Mouse (Mus musculus) hindbrain, postnatal 0 days (tissue): ENCODE results near the gene Selenoo. TPM values are rescaled to one million over a fixed set of nuclear protein-coding genes. Genes with fewer than 3 reads are reported as not detected.

ENCODE experiments used
- ATAC-seq: fragments of 200-750 bp; cut with Nextera tagmentation; 2 replicates; pipeline ENCODE4 v1.8.0; 2017; ENCODE audit warnings: mild to moderate bottlenecking, moderate TSS enrichment, moderate library complexity
- DNase-seq: peaks from one replicate; pipeline ENCODE4 v3.0.0-alpha.2; 2015; ENCODE audit warnings: low spot score
- H3K27ac ChIP-seq: fragments of 300-500 bp; sonication (generic); 2 replicates; pipeline ENCODE4 v1.5.1; 2014; ENCODE audit warnings: mild to moderate bottlenecking
- H3K27me3 ChIP-seq: fragments of 300-500 bp; sonication (generic); 2 replicates; pipeline ENCODE4 v1.6.1; 2014; ENCODE audit warnings: low read length, mixed read lengths; ENCODE audit not compliant: insufficient read depth
- H3K36me3 ChIP-seq: fragments of 300-500 bp; sonication (generic); 2 replicates; pipeline ENCODE4 v1.6.1; 2014; ENCODE audit warnings: low read length, mixed read lengths; ENCODE audit not compliant: insufficient read depth
- H3K4me1 ChIP-seq: fragments of 300-500 bp; sonication (generic); 2 replicates; pipeline ENCODE4 v1.6.1; 2014; ENCODE audit warnings: antibody characterized with exemption, low read length, mixed read lengths; ENCODE audit not compliant: insufficient read depth
- H3K4me2 ChIP-seq: fragments of 300-500 bp; sonication (generic); 2 replicates; pipeline ENCODE4 v1.6.1; 2014; ENCODE audit warnings: low read depth, mild to moderate bottlenecking, low read length, moderate library complexity, mixed read lengths
- H3K4me3 ChIP-seq: fragments of 300-500 bp; sonication (generic); 2 replicates; pipeline ENCODE4 v1.5.1; 2014; ENCODE audit warnings: low read length
- H3K9ac ChIP-seq: fragments of 300-500 bp; sonication (generic); replicated peaks from 2 replicates; pipeline ENCODE4 v1.6.1; 2014; ENCODE audit warnings: mild to moderate bottlenecking, low read length, moderate library complexity, mixed read lengths
- H3K9me3 ChIP-seq: fragments of 300-500 bp; sonication (generic); 2 replicates; pipeline ENCODE4 v1.6.1; 2016; ENCODE audit warnings: low read length, mixed read lengths
- CTCF ChIP-seq: IDR thresholded peaks from 2 replicates; pipeline ENCODE4 v1.5.1; 2016; ENCODE audit warnings: antibody characterized with exemption, control low read depth, low read depth
- WGBS: fragments of 180-500 bp; shearing (Covaris S2); extraction: QIAGEN DNeasy Blood & Tissue Kit; methylation state at CpG from one replicate; pipeline ENCODE4 v1.1.7; 2014; 5-methylcytosine and 5-hydroxymethylcytosine counted together
- polyA plus RNA-seq: library from polyadenylated mRNA; unstranded; fragments of >200 nt; fragmentation: Nextera tagmentation; extraction: Ambion mirVana; gene quantifications from 2 replicates; pipeline ENCODE4 v1.2.1, GENCODE M21; 2015
- total RNA-seq: library from RNA; depleted of rRNA; stranded (reverse); fragments of >200 nt; gene quantifications from 2 replicates; pipeline ENCODE4 v1.2.3, GENCODE M21; 2014

Selenoo gene
- total and polyA plus RNA-seq, 2 experiments from 2014 or later = 20.4 to 50.1 TPM

DNA sequence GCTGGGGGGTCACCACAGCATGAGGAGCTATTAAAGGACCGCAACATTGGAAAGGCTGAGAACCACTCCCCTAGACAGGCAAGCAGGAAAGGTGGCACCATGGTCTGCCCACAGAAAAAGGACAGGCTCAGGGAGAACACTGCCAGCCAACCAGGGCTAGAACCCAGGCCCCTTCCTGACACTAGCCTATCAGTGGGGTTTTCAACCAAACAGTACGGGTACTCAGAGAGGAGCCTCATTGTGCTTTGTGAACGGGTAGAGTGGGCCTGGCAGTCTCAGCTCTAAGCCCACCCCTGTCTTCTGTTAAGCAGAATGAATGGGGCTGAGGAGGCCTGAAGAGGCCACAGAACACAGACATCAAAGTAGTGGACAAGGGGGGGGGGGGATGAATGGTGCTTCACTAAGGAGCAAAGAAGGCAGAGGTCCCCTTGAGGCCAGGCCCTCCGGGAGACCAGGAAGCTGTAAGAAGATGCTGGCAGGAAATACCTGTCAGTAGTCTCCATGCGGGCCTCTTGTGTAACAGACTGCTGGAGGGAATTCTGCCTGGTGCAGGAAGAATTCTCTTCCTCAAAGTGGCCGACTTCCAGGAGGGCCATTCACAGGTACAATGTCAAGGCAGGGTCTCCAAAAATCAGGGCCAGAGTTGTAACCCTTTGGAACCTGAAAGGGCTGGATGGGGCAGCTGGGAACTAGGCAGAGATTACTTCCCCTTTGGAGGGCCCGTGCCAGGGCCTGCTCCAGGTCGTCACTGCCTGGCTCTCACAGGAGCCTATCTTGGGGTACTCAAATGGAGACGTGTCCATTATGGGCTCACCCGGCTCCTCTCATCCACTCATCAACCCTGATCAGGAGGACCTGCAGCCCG, 14.0 kb upstream of the Selenoo start, which contains the start of gene Trabd:
Trabd (plus strand) TSS at position 512 of the 865 bp plus-strand sequence.
- ATAC-seq (peak; percentile 15; the same call in 1 of the 2 replicates), DNase-seq (peak; percentile 36)
- peak within 1 kb of the TSS; percentile 89 for H3K4me2 ChIP-seq
- H3K27me3 ChIP-seq = no peaks in the 10 kb centered on the region
- WGBS = 24% methylated on average over 11 of the region's 11 CpGs
- H3K9ac ChIP-seq = peak within 1 kb of the TSS; percentile 91
- H3K9me3 ChIP-seq = no peaks in the 10 kb centered on the region
- no peaks in the 10 kb centered on the region for H3K36me3 ChIP-seq
- peak within 1 kb of the TSS; percentile 88 for H3K27ac ChIP-seq
- no peak for TF ChIP-seq CTCF
- peak within 1 kb of the TSS; percentile 81 for H3K4me3 ChIP-seq
- H3K4me1 ChIP-seq = peaks cover 23% of the 10 kb centered on the region

DNA sequence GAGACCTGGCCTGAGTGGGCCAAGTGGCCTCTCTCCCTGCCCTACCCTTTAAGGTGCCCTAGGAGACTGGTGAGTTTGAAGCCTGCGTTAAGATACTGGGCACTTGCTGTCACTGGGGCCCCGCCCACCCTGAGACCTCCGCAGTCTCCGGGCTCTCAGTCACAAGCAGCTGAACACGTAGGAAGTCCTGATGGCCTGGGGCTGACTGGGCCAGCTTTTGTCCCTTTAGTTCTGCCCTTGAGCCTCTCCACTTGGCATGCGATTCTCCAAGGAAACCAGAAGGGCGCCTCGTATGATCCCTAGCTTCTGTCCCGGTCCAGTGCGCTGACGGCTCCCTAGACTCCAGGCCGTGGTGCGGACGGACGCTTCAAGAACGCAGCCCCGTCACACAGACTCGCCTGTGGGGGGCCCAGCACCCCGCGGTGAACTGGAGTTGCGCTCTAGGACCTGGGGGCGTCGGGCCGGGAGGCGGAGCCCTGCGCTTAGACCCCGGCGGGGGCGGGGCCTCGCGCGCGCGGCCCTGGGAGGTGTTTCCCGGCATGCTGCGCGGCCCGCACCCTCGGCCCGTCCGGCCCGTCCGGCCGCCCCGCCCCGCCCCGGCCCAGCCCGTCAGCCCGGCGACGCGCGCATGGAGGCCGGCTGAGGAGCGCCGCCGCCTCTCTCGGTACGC, 13.3 kb upstream of the Selenoo start:
- WGBS = 0% methylated on average over 40 of the region's 59 CpGs
- Histone ChIP-seq H3K27me3 (no peaks in the 10 kb centered on the region), H3K27ac (peak overlapping the region; percentile 88), H3K4me1 (peaks cover 23% of the 10 kb centered on the region), H3K4me2 (peak overlapping the region; percentile 89), H3K9me3 (no peaks in the 10 kb centered on the region), H3K36me3 (no peaks in the 10 kb centered on the region), H3K4me3 (peak overlapping the region; percentile 81), H3K9ac (peak overlapping the region; percentile 91)
- peak; percentile 34; the same call in 1 of the 2 replicates for TF ChIP-seq CTCF
- peak; percentile 93 for ATAC-seq
- DNase-seq = peak; percentile 96

DNA sequence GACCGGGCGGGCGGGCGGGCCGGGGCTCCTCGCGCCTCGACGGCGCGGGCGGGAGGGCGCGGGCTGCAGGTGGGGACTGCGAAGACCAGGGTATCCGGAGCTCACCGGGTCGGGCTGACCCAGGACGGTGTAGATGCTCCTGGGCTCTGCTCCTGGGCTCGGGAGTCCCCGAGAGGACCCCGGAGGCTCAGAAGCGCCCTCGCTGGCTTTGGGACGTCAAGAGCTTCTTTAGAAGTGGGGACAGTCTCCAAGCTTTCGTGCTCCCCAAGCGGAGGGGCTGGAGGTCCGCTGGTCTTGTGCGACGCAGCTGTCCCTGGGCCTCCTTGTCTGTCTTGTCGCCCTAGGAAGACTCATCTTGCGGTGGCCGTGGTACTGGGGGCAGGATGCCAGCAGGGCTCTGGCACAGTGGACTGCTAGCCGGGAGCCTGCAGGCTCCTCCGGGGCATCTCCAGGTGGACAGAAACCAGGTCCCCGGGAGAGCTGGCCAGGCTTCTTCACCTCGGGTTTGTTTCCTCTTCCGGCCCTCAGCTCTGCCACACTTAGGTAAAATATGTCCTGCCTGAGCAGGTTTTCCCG, 12.6 kb upstream of the Selenoo start:
- Histone ChIP-seq H3K9me3 (no peaks in the 10 kb centered on the region), H3K4me2 (peak overlapping the region; percentile 89), H3K4me3 (peak overlapping the region; percentile 81), H3K27ac (peak overlapping the region; percentile 88), H3K36me3 (no peaks in the 10 kb centered on the region), H3K27me3 (no peaks in the 10 kb centered on the region), H3K4me1 (peaks cover 23% of the 10 kb centered on the region), H3K9ac (peak overlapping the region; percentile 91)
- under 1% methylated on average over 30 of the region's 39 CpGs for WGBS
- TF ChIP-seq CTCF = 0 out of 2 replicates have a peak, but pooled peaks have one; percentile 1
- peak; percentile 50 for DNase-seq
- ATAC-seq = peak; percentile 66

DNA sequence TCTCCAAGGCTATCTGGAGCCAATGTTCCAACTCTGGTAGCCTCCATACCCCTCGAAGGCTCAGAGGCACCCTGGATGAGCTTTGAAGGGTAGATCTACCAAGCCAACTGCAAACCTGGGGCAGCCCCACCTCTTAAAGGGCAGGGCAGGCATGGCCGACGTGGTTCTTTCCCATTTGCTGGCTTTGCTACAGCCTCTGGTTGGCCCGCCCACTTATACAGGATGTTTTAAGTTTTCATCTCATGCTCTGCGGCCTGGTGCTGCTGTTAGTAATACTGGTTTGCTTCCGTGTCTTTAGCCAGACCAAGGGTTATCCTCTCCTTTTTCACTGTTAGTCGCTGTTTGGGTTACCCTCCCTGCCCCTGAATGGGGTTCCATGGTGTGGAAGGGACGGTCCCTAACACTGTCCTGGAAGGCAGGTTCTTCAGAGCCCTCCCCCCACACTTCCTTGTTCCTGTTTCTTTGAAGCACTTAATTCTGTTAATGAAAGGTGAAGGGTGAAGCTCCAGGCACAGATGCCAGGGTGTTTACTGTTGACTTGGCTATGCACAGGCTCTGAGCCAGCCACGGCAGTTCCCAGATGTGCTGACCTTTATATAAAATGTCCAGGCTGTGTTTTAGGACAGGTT, 10.6 kb upstream of the Selenoo start:
- no peak for DNase-seq
- Histone ChIP-seq H3K36me3 (peaks cover 18% of the 10 kb centered on the region; the same call in 1 of the 2 replicates), H3K4me2 (peak overlapping the region; percentile 89), H3K4me3 (no peak overlapping the region), H3K27me3 (no peaks in the 10 kb centered on the region), H3K4me1 (peaks cover 23% of the 10 kb centered on the region), H3K9me3 (no peaks in the 10 kb centered on the region), H3K27ac (no peak overlapping the region; the same call in 1 of the 2 replicates), H3K9ac (0 out of 2 replicates have a peak overlapping the region, but pooled peaks have one; percentile 91)
- no peak for TF ChIP-seq CTCF
- ATAC-seq = no peak
- WGBS = 67% methylated on average over 9 of the region's 9 CpGs

DNA sequence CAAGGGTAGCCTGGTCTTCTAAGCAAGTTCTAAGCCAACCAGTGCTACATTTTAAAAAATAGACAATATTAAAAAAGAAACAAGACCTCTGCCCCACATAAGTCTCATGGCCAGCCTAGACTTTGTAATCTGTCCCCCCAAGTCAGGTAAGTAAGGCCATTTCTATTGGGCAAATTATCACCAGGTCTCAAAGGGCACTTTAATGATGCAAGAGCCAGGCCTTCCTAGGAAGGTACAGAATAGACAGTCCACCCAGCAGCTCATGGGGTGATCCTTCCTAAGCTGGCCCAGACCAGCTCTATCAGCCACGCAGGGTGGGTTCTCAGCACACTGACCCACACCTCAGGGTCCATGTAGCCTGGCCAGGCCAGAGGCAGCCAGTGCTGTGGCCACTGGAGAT, 5.0 kb upstream of the Selenoo start:
- no peak overlapping the region for H3K27ac ChIP-seq
- H3K36me3 ChIP-seq = peaks cover 48% of the 10 kb centered on the region
- no peaks in the 10 kb centered on the region for H3K27me3 ChIP-seq
- no peaks in the 10 kb centered on the region for H3K9me3 ChIP-seq
- ATAC-seq (no peak), DNase-seq (no peak)
- H3K9ac ChIP-seq = no peak overlapping the region
- H3K4me3 ChIP-seq = no peak overlapping the region
- TF ChIP-seq CTCF = no peak
- H3K4me1 ChIP-seq = peaks cover 3% of the 10 kb centered on the region; the same call in 1 of the 2 replicates
- no peak overlapping the region for H3K4me2 ChIP-seq
- WGBS = 90% methylated on average over 1 of the region's 1 CpGs

DNA sequence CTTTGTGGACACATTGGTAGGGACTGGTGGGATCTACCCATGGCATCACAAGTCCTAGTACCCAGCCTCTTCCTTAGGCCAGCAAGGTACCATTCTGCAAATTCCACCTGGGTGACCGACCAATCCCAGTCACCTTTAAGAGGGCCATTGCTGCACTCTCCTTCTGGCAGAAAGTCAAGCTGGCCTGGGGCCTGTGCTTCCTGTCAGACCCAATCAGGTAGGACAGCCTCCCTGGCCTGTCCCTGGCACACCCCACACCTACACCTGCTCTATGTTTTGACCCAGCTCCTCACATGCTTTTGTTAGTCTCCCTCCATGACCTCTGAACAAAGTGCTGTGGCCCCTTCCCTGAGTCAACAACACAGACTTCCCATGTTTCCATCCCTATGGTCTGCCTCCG, 4.1 kb upstream of the Selenoo start:
- peaks cover 3% of the 10 kb centered on the region; the same call in 1 of the 2 replicates for H3K4me1 ChIP-seq
- ATAC-seq = no peak
- H3K9ac ChIP-seq = no peak overlapping the region
- no peak overlapping the region for H3K4me3 ChIP-seq
- DNase-seq = no peak
- WGBS = 88% methylated on average over 2 of the region's 2 CpGs
- H3K9me3 ChIP-seq = no peaks in the 10 kb centered on the region
- TF ChIP-seq CTCF = no peak
- H3K27me3 ChIP-seq = no peaks in the 10 kb centered on the region
- H3K36me3 ChIP-seq = peaks cover 48% of the 10 kb centered on the region
- no peak overlapping the region for H3K4me2 ChIP-seq
- H3K27ac ChIP-seq = no peak overlapping the region
